Mouse (Mus musculus) midbrain, postnatal 0 days (tissue): ENCODE data around the gene Kcnj6. TPM values are rescaled to one million over a fixed set of nuclear protein-coding genes. Genes with fewer than 3 reads are reported as not detected.

Experiments
- ATAC-seq: fragments of 200-750 bp; cut with Nextera tagmentation; 2 replicates; pipeline ENCODE4 v1.8.0; 2017; ENCODE audit warnings: moderate number of reproducible peaks, mild to moderate bottlenecking, moderate TSS enrichment, moderate library complexity; ENCODE audit not compliant: low FRiP score
- DNase-seq: peaks from one replicate; pipeline ENCODE4 v3.0.0-alpha.2; 2015; ENCODE audit warnings: low spot score
- H3K27ac ChIP-seq: fragments of 300-500 bp; sonication (generic); 2 replicates; pipeline ENCODE4 v1.5.1; 2014; ENCODE audit warnings: low read depth, mild to moderate bottlenecking, low read length, mixed read lengths
- H3K27me3 ChIP-seq: fragments of 300-500 bp; sonication (generic); 2 replicates; pipeline ENCODE4 v1.6.1; 2014; ENCODE audit warnings: low read length, control low read depth, mixed read lengths; ENCODE audit not compliant: insufficient read depth
- H3K36me3 ChIP-seq: fragments of 300-500 bp; sonication (generic); 2 replicates; pipeline ENCODE4 v1.6.1; 2014; ENCODE audit warnings: low read length, control low read depth, mixed read lengths; ENCODE audit not compliant: insufficient read depth
- H3K4me1 ChIP-seq: fragments of 300-500 bp; sonication (generic); 2 replicates; pipeline ENCODE4 v1.6.1; 2014; ENCODE audit warnings: mild to moderate bottlenecking, control low read depth, antibody characterized with exemption, low read length, mixed read lengths; ENCODE audit not compliant: insufficient read depth
- H3K4me2 ChIP-seq: fragments of 300-500 bp; sonication (generic); 2 replicates; pipeline ENCODE4 v1.6.1; 2014; ENCODE audit warnings: low read depth, mild to moderate bottlenecking, low read length, mixed read lengths; ENCODE audit not compliant: poor library complexity, severe bottlenecking
- H3K4me3 ChIP-seq: fragments of 300-500 bp; sonication (generic); 2 replicates; pipeline ENCODE4 v1.5.1; 2014; ENCODE audit warnings: low read depth, mild to moderate bottlenecking, low read length, moderate library complexity
- H3K9ac ChIP-seq: fragments of 300-500 bp; sonication (generic); replicated peaks from 2 replicates; pipeline ENCODE4 v1.6.1; 2014; ENCODE audit warnings: mild to moderate bottlenecking, low read length, moderate library complexity, mixed read lengths; ENCODE audit not compliant: poor library complexity, severe bottlenecking
- H3K9me3 ChIP-seq: fragments of 300-500 bp; sonication (generic); 2 replicates; pipeline ENCODE4 v1.6.1; 2016; ENCODE audit warnings: low read length, control low read depth
- CTCF ChIP-seq: IDR thresholded peaks from 2 replicates; pipeline ENCODE4 v1.5.1; 2016; ENCODE audit warnings: antibody characterized with exemption, mild to moderate bottlenecking
- WGBS: fragments of 180-500 bp; shearing (Covaris S2); extraction: QIAGEN DNeasy Blood & Tissue Kit; methylation state at CpG from one replicate; pipeline ENCODE4 v1.1.7; 2014; 5-methylcytosine and 5-hydroxymethylcytosine counted together
- polyA plus RNA-seq: library from polyadenylated mRNA; unstranded; fragments of >200 nt; fragmentation: Nextera tagmentation; extraction: Ambion mirVana; gene quantifications from 2 replicates; pipeline ENCODE4 v1.2.1, GENCODE M21; 2015
- total RNA-seq: library from RNA; depleted of rRNA; stranded (reverse); fragments of >200 nt; gene quantifications from 2 replicates; pipeline ENCODE4 v1.2.3, GENCODE M21; 2014

Kcnj6 gene
- total and polyA plus RNA-seq, 2 experiments from 2014 or later: 3.2 to 12.9 TPM

DNA sequence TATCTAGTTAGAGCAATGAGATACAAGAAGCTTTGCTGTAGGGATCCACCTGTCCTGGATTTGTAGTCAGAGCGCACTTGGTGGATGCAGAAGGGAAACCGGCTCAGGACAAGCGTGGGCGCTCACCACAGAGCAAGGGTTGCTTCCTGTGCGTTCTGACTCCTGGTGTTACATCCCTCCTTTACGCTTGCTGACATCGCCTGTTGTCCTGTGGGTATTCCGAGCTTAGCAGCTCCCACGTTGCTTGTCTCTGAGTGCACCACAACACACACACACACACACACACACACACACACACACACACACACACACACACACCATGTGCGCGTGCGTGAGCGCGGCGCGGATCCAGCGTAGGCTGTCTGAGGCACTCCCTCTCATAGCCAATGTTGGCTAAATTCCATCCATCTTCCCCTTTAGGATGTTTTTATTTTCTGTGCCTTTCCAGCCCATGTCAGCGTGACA is 272.7 kb downstream of the Kcnj6 start:
- Histone ChIP-seq H3K4me2 (peak overlapping the region; percentile 86), H3K4me1 (0 out of 2 replicates have a peak, but pooled peaks cover 3% of the 10 kb centered on the region), H3K27ac (peak overlapping the region; percentile 88), H3K9ac (peak overlapping the region; percentile 59), H3K9me3 (no peaks in the 10 kb centered on the region), H3K4me3 (peak overlapping the region; percentile 50), H3K27me3 (no peaks in the 10 kb centered on the region), H3K36me3 (no peaks in the 10 kb centered on the region)
- ATAC-seq: peak; percentile 62
- DNase-seq: peak; percentile 59
- 0% methylated on average over 18 of the region's 18 CpGs for WGBS
- TF ChIP-seq CTCF: no peak

DNA sequence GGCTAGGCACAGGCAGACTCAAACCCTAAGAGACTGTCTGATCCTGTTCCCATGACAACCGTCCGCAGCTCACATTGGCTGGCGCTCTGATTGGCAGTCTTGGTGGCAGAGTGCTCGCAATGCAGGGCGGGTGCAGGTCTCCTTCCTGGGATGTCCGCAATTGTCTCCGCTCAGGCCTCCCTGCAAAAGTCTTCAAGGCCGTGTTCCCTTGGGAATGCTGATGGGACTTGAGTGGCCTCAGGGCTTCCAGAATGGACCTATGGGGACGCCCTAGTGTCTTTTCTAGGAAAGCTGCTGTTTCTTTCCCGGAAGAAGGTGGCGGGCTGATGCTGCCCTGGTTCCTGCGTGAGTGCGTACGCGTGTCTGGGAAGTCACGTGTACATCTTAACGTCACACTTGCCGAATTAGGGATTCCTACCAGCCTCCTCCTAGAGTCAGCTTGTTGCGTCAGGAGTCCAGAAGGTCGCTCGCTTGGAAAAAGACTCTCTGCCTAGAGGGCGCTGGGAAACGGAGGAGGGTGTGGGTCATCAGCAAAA is 273.4 kb downstream of the Kcnj6 start:
- WGBS: under 1% methylated on average over 23 of the region's 23 CpGs
- ATAC-seq: peak; percentile 95
- no peaks in the 10 kb centered on the region for H3K27me3 ChIP-seq
- H3K27ac ChIP-seq: peak overlapping the region; percentile 88
- peak; percentile 94 for DNase-seq
- TF ChIP-seq CTCF: peak; percentile 58
- peak overlapping the region; percentile 59 for H3K9ac ChIP-seq
- H3K9me3 ChIP-seq: no peaks in the 10 kb centered on the region
- H3K4me3 ChIP-seq: peak overlapping the region; percentile 50
- H3K36me3 ChIP-seq: no peaks in the 10 kb centered on the region
- 0 out of 2 replicates have a peak, but pooled peaks cover 3% of the 10 kb centered on the region for H3K4me1 ChIP-seq
- peak overlapping the region; percentile 86 for H3K4me2 ChIP-seq

GRCm38 (mm10) chr16:94722936-94723335 is 274.6 kb downstream of the Kcnj6 start:
- no peak overlapping the region for H3K4me2 ChIP-seq
- DNase-seq (no peak), ATAC-seq (no peak)
- H3K9me3 ChIP-seq: no peaks in the 10 kb centered on the region
- no peak for TF ChIP-seq CTCF
- H3K9ac ChIP-seq: no peak overlapping the region
- no peaks in the 10 kb centered on the region for H3K36me3 ChIP-seq
- 86% methylated on average over 12 of the region's 12 CpGs for WGBS
- H3K27me3 ChIP-seq: no peaks in the 10 kb centered on the region
- 0 out of 2 replicates have a peak, but pooled peaks cover 3% of the 10 kb centered on the region for H3K4me1 ChIP-seq
- H3K27ac ChIP-seq: no peak overlapping the region
- H3K4me3 ChIP-seq: no peak overlapping the region

- 0 out of 2 replicates have a peak, but pooled peaks cover 3% of the 10 kb centered on the region for H3K4me1 ChIP-seq
- ATAC-seq: no peak
- H3K27me3 ChIP-seq: no peaks in the 10 kb centered on the region
- H3K4me2 ChIP-seq: no peak overlapping the region
- no peak overlapping the region for H3K9ac ChIP-seq
- no peak for TF ChIP-seq CTCF
- H3K36me3 ChIP-seq: no peaks in the 10 kb centered on the region
- WGBS: 83% methylated on average over 10 of the region's 10 CpGs
- H3K27ac ChIP-seq: no peak overlapping the region
- no peaks in the 10 kb centered on the region for H3K9me3 ChIP-seq
- DNase-seq: no peak
- no peak overlapping the region for H3K4me3 ChIP-seq
These were observed 275.9 kb downstream of the Kcnj6 start for GRCm38 (mm10) chr16:94721549-94722006.

- no peak overlapping the region for H3K4me2 ChIP-seq
- 69% methylated on average over 7 of the region's 7 CpGs for WGBS
- no peaks in the 10 kb centered on the region for H3K36me3 ChIP-seq
- TF ChIP-seq CTCF: no peak
- no peak for ATAC-seq
- 0 out of 2 replicates have a peak, but pooled peaks cover 3% of the 10 kb centered on the region for H3K4me1 ChIP-seq
- H3K9me3 ChIP-seq: no peaks in the 10 kb centered on the region
- H3K27ac ChIP-seq: no peak overlapping the region
- DNase-seq: no peak
- no peak overlapping the region for H3K9ac ChIP-seq
- H3K27me3 ChIP-seq: no peaks in the 10 kb centered on the region
- no peak overlapping the region for H3K4me3 ChIP-seq
These were observed 276.9 kb downstream of the Kcnj6 start for GRCm38 (mm10) chr16:94720476-94721153.

DNA sequence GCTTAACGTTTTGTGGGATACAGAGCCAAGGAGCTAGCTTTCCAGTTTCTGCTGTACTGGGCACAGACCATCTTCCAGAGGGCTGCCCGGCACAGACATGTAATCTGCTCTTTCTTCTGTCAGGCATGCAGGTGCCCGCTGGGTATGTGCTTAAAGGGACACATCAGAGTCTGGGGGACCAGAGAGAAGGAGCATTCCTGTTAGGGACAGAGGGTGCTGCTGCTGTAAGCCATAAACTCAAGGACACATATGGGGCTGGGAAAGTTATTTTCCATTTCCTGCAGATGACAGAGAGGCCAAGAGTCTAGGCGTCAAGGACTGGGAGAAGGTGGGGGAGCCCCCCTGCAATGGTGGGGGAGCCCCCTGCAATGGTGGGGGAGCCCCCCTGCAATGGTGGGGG is 278.0 kb downstream of the Kcnj6 start:
- H3K27ac ChIP-seq: no peak overlapping the region
- no peak for ATAC-seq
- H3K36me3 ChIP-seq: no peaks in the 10 kb centered on the region
- no peaks in the 10 kb centered on the region for H3K9me3 ChIP-seq
- H3K9ac ChIP-seq: no peak overlapping the region
- no peaks in the 10 kb centered on the region for H3K27me3 ChIP-seq
- no peak for DNase-seq
- no peak for TF ChIP-seq CTCF
- no peak overlapping the region for H3K4me2 ChIP-seq
- 76% methylated on average over 4 of the region's 4 CpGs for WGBS
- H3K4me3 ChIP-seq: no peak overlapping the region
- H3K4me1 ChIP-seq: 0 out of 2 replicates have a peak, but pooled peaks cover under 1% of the 10 kb centered on the region
